Mouse (Mus musculus): ENCODE measurements at regions not wholly inside any gene's neighbourhood (a gene's known extent, or its start where the extent isn't known, plus 50 kb on each side); places are given as distances from the start of the nearest gene placed in this dataset.
"Not testable (repeated sequence)": the region's sequence is repeated elsewhere in the genome, so short reads cannot be mapped to it uniquely, and the experiment has no call there.

GRCm38 (mm10) chr3:4744003-4744402 lies 1006.6 kb upstream of the Gm8797 start:
- DNase-seq (ENCODE audit: low spot score in 2 of 2) = no peak

GRCm38 (mm10) chr3:4744611-4745010 lies 1006.0 kb upstream of the Gm8797 start:
- no peak for DNase-seq (ENCODE audit: low spot score in 2 of 2)

GRCm38 (mm10) chr3:4756099-4756498 lies 994.5 kb upstream of the Gm8797 start:
- no peak for DNase-seq (ENCODE audit: low spot score in 2 of 2)

GRCm38 (mm10) chr3:4757113-4757512 lies 993.5 kb upstream of the Gm8797 start:
- DNase-seq (ENCODE audit: low spot score in 2 of 2) = no peak

- no peak for DNase-seq (ENCODE audit: low spot score in 2 of 2)
These were observed 987.5 kb upstream of the Gm8797 start for GRCm38 (mm10) chr3:4763076-4763475.

GRCm38 (mm10) chr3:4776632-4777031 lies 974.0 kb upstream of the Gm8797 start:
- DNase-seq (ENCODE audit: low spot score in 2 of 2) = no peak

- DNase-seq (ENCODE audit: low spot score in 2 of 2) = no peak
These were observed 965.4 kb upstream of the Gm8797 start for GRCm38 (mm10) chr3:4785160-4785559.

- no peak for DNase-seq (ENCODE audit: low spot score in 2 of 2)
These were observed 957.5 kb upstream of the Gm8797 start for GRCm38 (mm10) chr3:4793141-4793540.

- no peak for DNase-seq (ENCODE audit: low spot score in 2 of 2)
These were observed 954.3 kb upstream of the Gm8797 start for GRCm38 (mm10) chr3:4796041-4796908.

GRCm38 (mm10) chr3:4796909-4797566 lies 953.6 kb upstream of the Gm8797 start:
- DNase-seq (ENCODE audit: low spot score in 2 of 2) = peak; percentile 48 to 54

GRCm38 (mm10) chr3:4797567-4797940 lies 953.1 kb upstream of the Gm8797 start:
- no peak for DNase-seq (ENCODE audit: low spot score in 2 of 2)

- no peak for DNase-seq (ENCODE audit: low spot score in 2 of 2)
These were observed 952.2 kb upstream of the Gm8797 start for GRCm38 (mm10) chr3:4798366-4798765.

GRCm38 (mm10) chr3:4834459-4834858 lies 916.1 kb upstream of the Gm8797 start:
- DNase-seq (ENCODE audit: low spot score in 2 of 2) = no peak

- no peak for DNase-seq (ENCODE audit: low spot score in 2 of 2)
These were observed 915.0 kb upstream of the Gm8797 start for GRCm38 (mm10) chr3:4835645-4836044.

GRCm38 (mm10) chr3:4836888-4837287 lies 913.7 kb upstream of the Gm8797 start:
- DNase-seq (ENCODE audit: low spot score in 2 of 2) = no peak

- no peak for DNase-seq (ENCODE audit: low spot score in 2 of 2)
These were observed 895.5 kb upstream of the Gm8797 start for GRCm38 (mm10) chr3:4854958-4855566.

GRCm38 (mm10) chr3:4856571-4856970 lies 894.0 kb upstream of the Gm8797 start:
- no peak for DNase-seq (ENCODE audit: low spot score in 2 of 2)

GRCm38 (mm10) chr3:4866226-4866625 lies 884.4 kb upstream of the Gm8797 start:
- DNase-seq (ENCODE audit: low spot score in 2 of 2) = no peak

GRCm38 (mm10) chr3:4885916-4886315 lies 864.7 kb upstream of the Gm8797 start:
- no peak for DNase-seq (ENCODE audit: low spot score in 2 of 2)

GRCm38 (mm10) chr3:4893108-4893507 lies 857.5 kb upstream of the Gm8797 start:
- no peak for DNase-seq (ENCODE audit: low spot score in 2 of 2)

GRCm38 (mm10) chr3:4895811-4896210 lies 854.8 kb upstream of the Gm8797 start:
- DNase-seq (ENCODE audit: low spot score in 2 of 2) = no peak

GRCm38 (mm10) chr3:4907556-4907955 lies 843.0 kb upstream of the Gm8797 start:
- not testable (repeated sequence) for DNase-seq (ENCODE audit: low spot score in 2 of 2)
